Mouse (Mus musculus) c-Kit-positive CD71-negative TER-119-negative erythroid progenitor cells, embryonic 14.5 days (primary cell): ENCODE data around the gene Cdk19.

Experiments used
- DNase-seq: peaks from one replicate; pipeline ENCODE4 v3.0.0-alpha.2; 2013; ENCODE audit warnings: low read depth

Gene Cdk19

DNA sequence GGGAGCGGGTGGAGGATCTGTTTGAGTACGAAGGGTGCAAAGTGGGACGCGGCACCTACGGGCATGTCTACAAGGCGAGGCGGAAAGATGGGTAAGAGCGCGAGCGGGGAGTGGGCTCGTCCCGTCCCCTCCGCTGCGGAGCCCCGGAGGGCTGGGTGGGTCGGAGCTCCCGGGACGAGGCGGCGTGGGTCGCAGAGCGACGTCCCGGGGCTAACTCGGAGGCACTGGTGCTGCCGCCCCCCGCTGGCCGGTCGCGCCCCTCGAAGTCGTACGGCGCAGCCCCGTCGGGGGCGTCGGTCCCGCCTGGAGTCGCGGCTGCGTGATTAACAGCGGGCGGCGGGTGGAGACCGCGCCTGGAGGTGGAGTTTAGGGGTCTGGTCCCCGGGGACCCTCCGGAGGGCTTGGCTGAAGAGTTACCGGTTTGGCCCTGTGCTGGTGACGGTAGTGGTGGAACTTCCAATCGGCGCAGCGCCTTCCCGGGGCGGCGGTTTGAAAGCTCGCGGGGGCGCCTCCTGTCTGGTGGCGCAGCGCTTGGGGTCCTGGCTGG lies 10.3 kb downstream of the Cdk19 start:
- peak; percentile 46 for DNase-seq

DNA sequence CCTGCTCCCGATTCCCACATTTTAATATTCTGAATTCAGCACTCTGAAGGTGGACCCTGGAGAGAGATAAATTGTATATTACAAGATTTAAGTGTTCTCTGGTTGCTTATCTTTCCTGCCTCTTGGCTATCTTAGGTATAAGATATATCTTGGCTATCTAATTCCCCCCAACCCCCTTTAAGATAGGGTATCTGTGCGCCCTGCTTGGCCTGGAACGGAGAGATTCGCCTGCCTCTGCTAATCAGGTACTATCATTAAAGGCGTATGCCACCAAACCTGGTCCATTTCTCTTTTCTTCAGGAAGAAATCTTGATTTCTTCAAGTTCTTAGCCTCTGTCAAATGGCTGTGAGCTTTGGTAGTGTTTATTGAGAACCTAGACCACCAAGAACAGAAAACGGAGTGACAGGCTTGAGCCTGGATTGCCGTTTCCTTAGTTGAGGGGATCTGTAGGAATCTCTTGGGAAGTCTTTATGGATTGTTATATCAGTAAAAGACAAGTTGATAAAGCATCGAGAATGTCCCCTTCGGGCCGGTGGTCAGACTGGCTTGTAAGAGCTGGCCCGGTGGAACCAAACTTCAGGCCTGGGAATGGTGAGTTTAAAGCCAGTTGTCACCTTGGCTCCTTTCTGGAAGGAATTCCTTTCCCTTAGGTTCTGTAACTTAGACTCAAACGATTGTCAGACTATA lies 11.0 kb downstream of the Cdk19 start:
- DNase-seq: no peak

DNA sequence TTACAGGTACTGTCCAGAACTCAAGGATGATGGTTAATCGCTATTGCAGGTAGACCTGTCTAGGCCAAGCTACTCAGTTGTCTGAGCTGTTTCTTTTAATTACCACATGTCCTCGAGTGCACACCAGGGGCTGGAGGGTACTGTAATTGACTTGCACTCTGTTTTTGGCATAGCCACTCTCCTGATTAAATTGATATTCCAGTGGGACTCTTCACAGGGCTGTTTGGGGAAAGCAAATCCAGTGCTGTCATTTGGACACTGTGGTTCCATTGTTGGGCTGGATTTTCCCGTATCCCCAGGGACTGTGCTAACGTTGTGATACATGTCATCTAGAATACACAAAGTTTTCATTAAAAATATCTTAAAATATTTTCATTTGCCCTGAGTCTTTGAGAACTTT lies 11.8 kb downstream of the Cdk19 start:
- DNase-seq: no peak

DNA sequence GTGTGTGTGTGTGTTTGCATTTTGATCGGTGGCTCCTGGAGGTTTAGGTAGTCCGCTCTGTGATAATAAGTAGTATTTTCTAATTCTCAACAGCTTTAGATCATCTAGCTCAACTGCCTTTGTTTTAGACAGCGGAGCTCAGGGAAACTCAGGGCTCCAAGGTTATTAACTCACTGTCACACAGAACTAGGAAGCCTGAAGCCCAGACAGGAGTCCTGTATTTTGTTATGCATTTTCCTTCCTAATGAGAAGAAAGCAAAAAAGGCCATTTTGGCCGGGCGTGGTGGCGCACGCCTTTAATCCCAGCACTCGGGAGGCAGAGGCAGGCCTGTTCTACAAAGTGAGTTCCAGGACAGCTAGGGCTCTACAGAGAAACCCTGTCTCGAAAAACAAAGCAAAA lies 14.7 kb downstream of the Cdk19 start:
- no peak for DNase-seq

DNA sequence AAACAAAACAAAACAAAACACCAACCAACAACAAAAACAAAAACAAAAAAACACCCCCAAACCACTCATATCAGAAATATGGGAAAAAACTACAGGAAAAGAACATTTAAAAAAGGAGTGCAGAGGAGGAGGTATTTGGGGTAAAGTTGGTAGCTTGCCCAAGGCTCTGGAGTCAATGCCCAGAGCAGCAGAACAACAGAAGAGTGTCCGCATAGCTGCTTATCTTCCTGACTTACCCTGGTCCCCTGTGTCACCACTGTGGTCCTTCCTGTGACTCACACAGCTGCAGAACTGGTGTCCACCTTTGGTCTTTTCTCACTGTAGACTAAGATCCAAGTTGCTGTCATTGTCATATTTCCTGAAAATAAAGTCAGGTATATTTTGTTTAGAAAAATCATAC lies 15.2 kb downstream of the Cdk19 start:
- DNase-seq: no peak

DNA sequence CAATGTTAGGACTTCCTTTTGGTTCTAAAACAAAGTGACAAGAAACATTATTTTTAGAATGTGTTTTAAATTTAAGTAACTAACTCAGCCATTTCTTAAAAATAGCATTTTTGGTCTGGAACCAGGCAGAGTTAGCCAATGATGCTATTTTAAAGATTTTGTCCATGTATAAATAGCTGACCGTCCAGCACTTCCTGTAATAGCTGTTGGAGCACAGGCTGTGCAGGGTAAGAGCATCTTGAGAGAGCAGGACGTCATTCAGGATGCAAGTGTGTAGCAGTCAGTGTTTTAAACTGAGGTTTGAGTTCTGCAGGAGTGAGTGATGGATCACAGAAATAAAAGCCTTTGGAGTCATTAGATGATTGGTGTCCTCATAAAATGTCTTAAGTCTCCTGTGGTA lies 18.8 kb downstream of the Cdk19 start:
- no peak for DNase-seq

DNA sequence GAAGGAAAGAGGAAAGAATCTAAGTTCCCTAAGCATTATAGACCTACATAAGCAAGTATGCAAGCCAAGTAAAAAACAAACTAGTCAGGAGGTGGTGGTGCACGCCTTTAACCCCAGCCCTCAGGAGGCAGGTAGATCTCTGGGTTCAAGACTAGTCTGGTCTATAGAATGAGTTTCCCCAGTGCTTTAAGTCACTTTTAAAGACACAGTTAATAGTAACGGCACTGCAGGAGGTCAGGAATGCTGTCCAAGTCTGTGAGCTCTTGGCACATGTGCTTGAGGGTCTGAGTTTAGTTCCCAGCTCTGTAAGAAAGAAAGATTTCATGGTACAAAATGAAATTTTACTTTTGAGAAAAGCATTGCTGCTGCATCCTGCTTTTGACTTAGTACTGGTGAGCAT lies 19.8 kb downstream of the Cdk19 start:
- no peak for DNase-seq

DNA sequence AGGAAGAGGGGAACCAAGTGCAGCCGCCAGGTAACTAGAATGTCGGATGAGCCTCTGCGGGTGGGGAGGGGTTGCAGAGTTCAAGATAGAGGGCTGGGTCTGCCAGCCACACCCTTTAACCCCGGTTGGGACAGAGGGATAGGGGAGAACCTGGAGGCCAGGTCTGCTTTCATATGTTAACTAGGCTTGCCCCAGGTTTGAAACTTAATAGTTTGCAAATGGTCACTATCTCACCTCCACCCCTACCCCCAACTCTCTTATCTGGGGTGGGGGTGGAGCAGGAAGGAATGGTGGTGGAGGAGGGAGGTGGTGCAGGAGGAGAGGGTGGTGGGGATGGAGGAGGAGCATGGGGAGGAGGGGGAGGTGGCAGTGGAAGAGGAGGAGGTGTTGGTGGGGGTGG lies 23.6 kb downstream of the Cdk19 start:
- DNase-seq: no peak

DNA sequence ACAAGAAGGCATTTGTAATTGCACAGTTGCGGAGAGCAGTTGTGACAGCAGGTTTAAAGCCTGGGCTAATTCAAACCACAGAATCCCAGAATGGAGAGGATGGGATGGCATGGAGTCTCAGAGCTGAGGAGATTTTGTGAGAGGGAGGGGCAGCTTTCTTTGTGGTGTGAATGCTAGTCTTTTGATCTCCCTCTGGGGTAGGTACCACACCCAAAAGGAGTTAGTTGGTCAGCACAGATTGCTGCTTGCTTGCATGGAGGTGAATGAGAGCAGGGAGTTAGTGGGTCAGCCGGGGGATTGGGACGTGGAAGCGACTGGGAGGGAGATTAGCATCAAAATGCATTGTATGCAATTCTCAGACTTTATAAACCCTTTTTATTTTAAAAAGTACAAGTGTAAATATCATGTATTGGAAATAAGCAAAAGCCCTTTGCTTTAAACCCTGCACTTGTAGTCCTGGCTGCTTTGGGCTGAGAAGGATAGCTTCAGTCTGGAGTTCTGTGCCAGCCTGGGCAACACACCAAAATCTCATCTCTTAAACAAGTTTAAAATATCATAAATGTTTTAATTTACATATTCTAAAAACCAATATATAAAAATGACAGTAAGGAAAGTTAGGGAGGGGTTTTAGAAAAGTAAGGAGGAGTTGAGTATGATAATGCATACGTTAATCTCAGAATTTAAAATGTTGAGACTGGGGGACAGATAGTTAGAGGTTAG lies 25.4 kb downstream of the Cdk19 start:
- DNase-seq: no peak

DNA sequence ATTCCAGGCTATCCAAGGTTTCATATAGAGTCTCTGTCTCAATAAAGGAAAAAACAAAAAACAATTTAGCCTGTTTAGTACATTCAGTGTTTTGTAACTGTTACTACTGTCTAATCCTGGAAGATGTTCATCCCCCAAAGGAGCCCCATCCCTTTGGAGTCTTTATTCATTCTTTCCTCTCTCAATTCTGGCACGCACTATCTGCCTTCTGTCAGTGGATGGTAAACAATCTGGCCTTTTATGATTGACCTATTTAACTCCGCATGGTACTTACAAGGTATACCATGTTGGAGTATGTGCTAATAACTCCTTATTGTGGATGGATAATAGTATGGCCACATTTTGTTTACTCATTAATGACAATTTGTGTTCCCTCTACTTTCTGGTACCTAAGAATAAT lies 26.6 kb downstream of the Cdk19 start:
- DNase-seq: no peak

DNA sequence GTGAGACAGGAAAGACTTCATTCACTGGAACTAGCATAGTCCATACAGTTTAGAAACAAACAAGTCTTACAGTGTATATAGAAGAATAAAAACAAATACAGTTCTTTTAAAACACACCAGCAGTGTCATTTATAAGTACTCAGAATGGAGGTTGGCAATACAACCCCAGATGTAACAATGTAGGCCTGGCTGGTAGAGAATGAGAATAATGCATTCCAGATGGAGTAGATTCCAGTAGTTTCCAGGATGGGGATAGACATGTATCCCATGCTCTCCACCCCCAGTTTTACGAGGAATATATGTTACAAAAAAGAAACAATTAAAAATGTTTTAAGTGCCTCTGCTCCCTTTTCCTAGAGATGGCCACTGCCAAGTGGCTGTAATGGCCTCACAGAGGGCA lies 29.2 kb downstream of the Cdk19 start:
- no peak for DNase-seq

DNA sequence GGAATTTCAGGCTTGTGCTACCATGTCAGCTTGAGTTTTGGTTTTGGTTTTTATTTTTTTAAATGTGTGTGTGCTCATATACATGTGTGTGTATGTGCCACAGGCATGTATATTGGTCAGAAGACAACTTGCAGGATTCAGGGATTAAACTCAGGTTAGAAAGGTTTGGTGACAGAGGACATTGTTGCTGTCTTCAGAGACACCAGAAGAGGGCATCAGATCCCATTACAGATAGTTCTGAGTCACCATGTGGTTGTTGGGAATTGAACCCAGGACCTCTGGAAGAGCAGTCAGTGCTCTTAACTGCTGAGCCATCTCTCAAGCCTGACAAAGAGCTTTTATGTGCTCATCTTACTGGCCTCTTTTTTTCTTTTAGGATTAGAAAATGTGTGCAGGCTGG lies 30.8 kb downstream of the Cdk19 start:
- no peak for DNase-seq

DNA sequence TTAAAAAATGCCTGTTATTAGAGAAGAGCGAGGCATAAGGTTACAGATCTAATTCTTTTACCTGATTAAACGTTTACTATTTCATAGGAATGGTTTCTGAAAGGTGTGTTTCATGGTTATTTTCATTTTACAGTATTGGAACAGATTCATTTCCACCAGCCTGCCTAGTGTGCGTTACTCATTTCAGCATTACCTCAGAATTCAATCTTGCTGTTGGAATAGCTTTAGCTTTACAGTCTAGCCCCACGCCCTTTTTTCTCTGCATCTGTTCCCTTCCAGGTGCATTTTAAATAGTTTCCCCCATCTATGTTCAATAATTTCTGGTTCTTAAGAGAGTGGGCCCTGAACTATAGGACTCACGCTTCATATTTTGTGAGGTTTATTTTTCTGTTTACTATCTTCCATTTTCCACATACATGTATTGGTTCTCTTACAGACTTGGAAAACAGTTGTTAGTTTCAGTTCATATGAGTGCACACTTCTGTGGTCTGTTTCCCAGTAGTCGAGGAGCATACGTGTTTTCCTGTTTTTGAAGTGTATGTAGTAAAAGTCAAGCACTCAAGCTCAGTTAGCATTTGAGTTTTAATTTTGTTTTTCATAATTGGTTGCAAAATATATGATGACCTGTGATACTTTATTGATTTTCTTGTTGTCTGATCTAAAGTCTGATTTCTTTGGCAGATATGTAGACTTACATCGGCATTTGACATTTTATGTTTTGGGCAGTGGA lies 32.0 kb downstream of the Cdk19 start:
- no peak for DNase-seq

DNA sequence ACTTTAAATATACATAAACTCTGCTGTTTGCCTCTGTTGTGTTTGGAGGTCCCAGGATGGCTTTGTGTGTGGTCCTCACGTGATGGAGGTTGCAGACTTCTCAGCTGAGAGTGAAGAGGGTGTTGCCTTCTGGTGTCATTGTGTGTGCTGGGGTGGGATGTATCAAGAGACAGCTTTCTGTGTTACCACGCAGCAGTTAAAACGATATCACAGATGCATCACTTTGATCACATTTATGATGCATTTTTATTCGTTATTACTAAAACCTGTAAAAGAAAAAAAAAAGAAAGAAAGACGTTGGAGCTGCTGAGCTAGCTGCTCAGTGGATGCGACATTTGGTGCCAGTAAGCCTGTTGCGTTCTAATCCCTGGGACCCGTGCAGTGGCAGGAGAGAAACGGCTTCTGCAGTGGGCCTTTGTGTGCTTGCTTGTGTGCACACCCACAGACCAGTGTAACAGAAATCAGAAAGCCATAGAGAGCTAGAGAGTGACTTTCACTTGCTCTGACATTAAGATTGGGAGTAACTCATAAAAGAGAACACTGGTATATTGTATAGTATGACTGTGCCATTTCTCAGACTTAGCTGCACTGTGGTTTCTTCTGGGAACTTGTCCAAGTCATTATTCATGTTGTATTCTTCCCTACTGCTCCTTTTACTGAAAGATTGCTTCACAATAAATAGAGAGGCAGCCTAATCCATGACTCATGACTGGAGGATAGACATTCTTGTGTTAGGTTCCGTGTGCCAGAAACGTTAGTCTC lies 32.7 kb downstream of the Cdk19 start:
- peak; percentile 52 for DNase-seq

DNA sequence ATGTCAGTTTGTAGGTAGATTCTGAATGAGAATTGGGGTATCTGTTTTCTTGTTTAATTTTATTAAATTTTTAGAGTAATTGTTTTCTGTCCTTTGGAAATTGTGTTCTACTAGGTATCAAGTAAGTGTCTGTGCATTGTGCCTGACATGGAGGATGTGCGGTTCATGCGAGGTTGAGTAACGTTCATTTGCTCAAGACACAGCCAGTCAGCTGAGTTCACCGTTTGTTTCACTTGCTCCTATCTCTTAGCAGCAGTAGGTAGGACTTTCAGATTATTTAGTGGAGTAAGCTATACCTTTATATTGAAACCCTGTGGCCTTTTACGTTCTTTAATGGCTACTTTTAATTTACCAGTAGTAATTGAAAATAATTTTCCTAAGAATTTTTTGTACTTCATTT lies 34.4 kb downstream of the Cdk19 start:
- no peak for DNase-seq

DNA sequence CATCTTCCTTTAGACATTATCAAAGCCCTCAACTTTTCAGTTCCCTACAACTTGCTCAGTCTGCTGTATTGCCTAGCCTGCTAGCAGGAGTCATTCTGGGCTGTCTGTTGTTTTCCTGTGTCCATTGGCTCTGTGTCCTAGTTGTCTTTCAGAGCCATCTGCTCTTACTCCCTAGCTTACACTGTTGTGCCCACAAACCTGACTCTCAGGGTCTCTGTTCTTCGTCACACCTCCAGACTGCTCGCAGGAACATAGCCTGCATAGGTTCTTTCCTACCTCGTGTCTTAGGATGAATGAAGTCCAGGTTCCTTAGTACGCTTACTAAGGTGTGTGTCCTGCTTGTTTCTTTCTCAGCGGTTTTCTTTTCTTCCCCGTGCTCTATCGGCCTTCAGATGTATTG lies 35.5 kb downstream of the Cdk19 start:
- no peak for DNase-seq

DNA sequence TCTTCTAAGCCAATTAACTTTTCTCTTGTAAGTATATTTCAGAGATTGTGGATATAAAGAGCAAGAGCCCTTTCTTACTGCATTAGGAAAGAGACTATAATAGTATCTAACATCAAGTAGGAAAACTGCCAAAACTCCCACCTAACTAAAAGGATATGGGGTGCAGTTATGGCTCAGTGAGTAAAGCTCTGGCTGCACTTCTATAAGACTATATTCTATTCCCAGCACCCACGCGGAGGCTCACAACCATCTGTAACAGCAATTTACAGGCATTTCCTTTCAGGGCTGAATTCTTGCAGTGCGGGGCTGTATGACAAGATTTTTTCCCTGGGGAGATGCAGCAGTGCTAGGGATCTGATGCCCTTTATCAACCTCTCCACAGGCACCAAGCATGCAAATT lies 36.9 kb downstream of the Cdk19 start:
- DNase-seq: no peak

DNA sequence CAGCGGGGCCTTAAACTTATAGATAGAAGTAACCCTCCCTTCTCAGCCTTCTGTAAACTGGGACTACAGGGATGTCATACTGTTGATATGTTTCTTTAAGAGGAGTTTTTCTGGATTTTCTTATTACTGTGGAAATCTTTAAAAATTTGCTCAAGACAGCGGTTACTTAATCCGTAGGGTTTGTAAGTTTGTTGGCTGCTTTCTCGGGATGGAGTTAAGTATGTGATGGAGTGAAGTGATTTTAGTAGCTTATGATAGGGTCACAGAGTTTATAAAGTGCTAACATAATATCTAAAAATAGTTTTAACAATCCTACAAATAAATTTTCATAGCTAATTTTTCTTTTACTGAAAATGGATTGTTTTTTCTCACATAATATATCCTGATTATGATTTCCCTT lies 38.9 kb downstream of the Cdk19 start:
- DNase-seq: no peak

DNA sequence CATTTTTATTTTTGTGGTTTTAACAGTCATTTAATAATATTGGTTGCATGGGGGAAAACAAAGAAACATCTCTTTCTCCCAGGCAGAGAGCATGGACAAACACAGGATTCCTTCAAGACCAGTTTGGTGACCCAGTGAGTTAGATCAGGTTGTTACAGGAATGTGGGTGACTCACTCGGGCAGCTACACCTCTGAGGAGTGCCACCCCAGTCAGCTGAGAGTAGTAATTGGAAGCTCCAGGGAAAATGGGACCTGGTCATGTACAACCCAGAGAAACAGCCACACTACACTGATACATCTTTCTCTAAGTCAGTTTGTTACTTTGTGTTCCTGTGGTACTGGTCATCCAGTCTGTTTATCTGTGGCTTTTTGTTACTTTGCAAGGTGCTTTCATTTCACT lies 40.3 kb downstream of the Cdk19 start:
- no peak for DNase-seq

DNA sequence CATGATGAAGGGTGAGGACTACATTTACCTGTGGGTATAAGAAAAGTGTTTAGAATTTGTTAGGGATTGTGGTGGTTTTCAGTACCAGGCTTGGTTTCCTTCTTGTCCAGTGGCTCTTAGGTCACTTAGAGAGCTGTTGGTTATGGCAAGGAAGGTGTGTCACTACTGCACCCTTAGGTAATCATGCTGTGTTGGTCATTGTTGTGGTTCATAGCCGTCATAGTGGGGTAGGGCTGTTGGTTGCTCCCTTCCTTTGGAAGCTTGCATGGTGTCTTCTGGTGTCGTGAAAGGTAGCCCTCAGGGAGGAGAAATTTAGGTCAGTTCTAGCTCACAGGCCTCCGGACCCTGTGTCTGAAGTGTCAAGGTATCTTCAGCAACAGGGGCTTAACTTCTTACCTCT lies 46.0 kb downstream of the Cdk19 start:
- DNase-seq: no peak

DNA sequence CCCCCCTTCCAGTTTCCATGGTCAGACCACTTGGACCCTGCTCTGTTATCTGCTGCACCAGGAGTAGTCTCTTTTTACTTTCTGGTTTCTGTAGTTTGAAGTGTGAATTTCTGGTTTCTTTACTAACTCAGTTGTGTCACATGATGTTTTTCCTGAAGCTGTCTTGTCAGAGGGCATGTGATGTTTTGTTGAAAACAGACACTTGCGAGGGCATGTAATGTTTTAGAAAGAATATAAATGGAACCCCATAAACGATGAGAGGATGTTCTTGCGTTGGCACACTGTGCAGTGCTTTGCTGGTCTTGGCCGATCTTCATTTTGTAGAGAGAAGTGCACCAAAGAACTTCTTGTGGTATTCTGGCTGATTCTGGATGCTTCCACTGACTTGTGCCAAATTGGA lies 46.8 kb downstream of the Cdk19 start:
- DNase-seq: no peak

DNA sequence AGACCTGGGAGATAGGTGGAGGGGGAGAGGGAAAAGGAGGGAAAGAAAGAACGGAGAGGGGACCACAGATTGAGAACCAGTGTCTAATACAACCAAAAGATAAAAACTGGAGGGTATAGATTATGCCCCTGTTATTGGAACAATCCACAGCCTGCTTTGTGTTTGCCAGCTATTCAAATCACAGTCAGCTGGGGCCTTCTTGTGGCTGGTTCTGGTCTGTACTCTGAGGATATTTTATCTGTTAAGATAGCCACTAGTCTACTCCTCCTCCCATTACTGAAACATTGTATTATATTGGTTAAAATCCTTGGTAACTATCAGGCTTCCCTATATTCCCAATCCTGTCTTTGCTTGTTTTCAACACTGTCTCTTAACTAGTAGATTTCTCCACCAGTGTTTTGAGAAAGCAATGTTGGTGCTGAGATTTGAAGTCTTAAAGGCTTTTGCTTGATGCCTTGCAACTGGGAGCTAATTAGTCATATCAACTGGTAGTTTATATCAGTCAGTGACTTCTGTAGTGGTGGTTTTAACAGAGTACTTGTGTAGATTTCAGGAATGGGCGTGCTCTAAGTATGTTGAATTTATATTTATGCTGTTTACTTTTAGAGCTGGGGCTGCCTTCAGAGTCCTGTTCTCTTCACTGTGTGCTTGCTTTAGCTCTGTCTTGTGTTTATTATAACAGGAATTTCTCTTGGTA lies 54.2 kb downstream of the Cdk19 start:
- DNase-seq: no peak
